Comparison of ENCODE assay signal across 8 mouse cellular contexts in the genomic region with DNA sequence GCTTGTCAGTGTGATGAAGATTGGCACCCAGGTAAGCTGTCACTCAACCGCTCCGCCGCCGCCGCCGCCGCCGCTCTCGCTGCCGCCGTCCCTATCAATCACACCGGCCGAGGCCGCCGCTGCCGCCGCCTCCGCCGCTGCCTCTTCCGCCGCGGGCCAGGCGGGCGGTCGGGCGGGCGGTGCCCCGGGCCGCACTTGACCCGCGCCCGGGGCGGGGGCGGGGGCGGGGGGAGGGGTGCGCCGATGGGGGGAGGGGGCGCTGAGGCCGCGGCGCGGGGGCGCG. TPM values are rescaled to one million over a fixed set of nuclear protein-coding genes. Genes with fewer than 3 reads are reported as not detected.
A peak's percentile ranks its signal among the peaks of the same experiment; 100 is the strongest.
DNase-seq lines count a peak whose midpoint lies in the region; ATAC-seq lines count a peak whose summit lies in the region.

No protein-coding gene starts in this region.

- H3K27ac ChIP-seq in heart, embryonic 10.5 days = peak overlapping the region; percentile 98
- peak overlapping the region; percentile 96 for H3K27ac ChIP-seq in liver, embryonic 12.5 days

- no peaks in the 10 kb centered on the region for H3K27me3 ChIP-seq in heart, embryonic 10.5 days (ENCODE audit: insufficient read depth, poor library complexity, severe bottlenecking)
- H3K27me3 ChIP-seq in liver, embryonic 12.5 days (replicated peaks) = no peaks in the 10 kb centered on the region

- ATAC-seq in liver, embryonic 12.5 days = no peak

- H3K4me3 ChIP-seq in heart, embryonic 10.5 days = peak overlapping the region; percentile 93
- H3K4me3 ChIP-seq in liver, embryonic 12.5 days = peak overlapping the region; percentile 84

- H3K4me1 ChIP-seq in heart, embryonic 10.5 days = peaks cover 39% of the 10 kb centered on the region
- H3K4me1 ChIP-seq in liver, embryonic 12.5 days = peaks cover 48% of the 10 kb centered on the region

- H3K4me2 ChIP-seq in liver, embryonic 12.5 days = peak overlapping the region; percentile 92

- no peak for DNase-seq in heart, embryonic 10.5 days (ENCODE audit: low spot score)
- DNase-seq in heart, postnatal 4 days = no peak
- peak; percentile 87 for DNase-seq in urinary bladder, postnatal 25 days (ENCODE audit: low spot score)
- DNase-seq in urinary bladder, postnatal 4 days (ENCODE audit: low spot score in 2 of 2) = no peak
- DNase-seq in yolk sac, embryonic 10.5 days (ENCODE audit: low spot score) = no peak
- DNase-seq in thymus, postnatal 14 days = no peak
- DNase-seq in adrenal gland, adult 8-10 months = no peak

- peak overlapping the region; percentile 92 for H3K9ac ChIP-seq in liver, embryonic 12.5 days

- no peaks in the 10 kb centered on the region for H3K36me3 ChIP-seq in heart, embryonic 10.5 days
- H3K36me3 ChIP-seq in liver, embryonic 12.5 days = peaks cover 6% of the 10 kb centered on the region; the same call in 1 of the 2 replicates

- no peaks in the 10 kb centered on the region for H3K9me3 ChIP-seq in heart, embryonic 10.5 days
- H3K9me3 ChIP-seq in liver, embryonic 12.5 days (replicated peaks) = no peaks in the 10 kb centered on the region

- 7% methylated on average over 18 of the region's 44 CpGs for WGBS in heart, embryonic 10.5 days
- 0% methylated on average over 36 of the region's 44 CpGs for WGBS in liver, embryonic 12.5 days (ENCODE audit: insufficient replicate concordance)

RNA-seq across cellular contexts. Expression of a gene that starts 0.3 kb away (rescaled TPM):
- polyA plus RNA-seq in heart, embryonic 10.5 days (2016; fragmentation: Nextera tagmentation; extraction: Ambion mirVana) = 20.9 and 21.9 TPM in 2 replicates
- total RNA-seq in heart, postnatal 4 days (2021) = 10 to 100 TPM; 17.0 to 17.9 TPM
- 15.4 and 16.7 TPM in 2 replicates for polyA plus RNA-seq in liver, embryonic 12.5 days (2016; fragmentation: Nextera tagmentation; extraction: Ambion mirVana)
- 10 to 100 TPM; 20.6 to 28.1 (median 24.2) TPM for total RNA-seq in adrenal gland, adult 8-10 months (2022)

RNA-seq across cellular contexts. Expression of a gene that starts 44.9 kb away (rescaled TPM):
- polyA plus RNA-seq in heart, embryonic 10.5 days (2016; fragmentation: Nextera tagmentation; extraction: Ambion mirVana) = 392 and 480 TPM in 2 replicates
- 100 to 1,000 TPM; 873 to 920 TPM for total RNA-seq in heart, postnatal 4 days (2021)
- polyA plus RNA-seq in liver, embryonic 12.5 days (2016; fragmentation: Nextera tagmentation; extraction: Ambion mirVana) = 214 and 215 TPM in 2 replicates
- total RNA-seq in adrenal gland, adult 8-10 months (2022) = 100 to 1,000 TPM; 254 to 452 (median 371) TPM

RNA-seq across cellular contexts. Expression of a gene that starts 45.0 kb away (rescaled TPM):
- polyA plus RNA-seq in heart, embryonic 10.5 days (2016; fragmentation: Nextera tagmentation; extraction: Ambion mirVana) = 38.2 and 49.3 TPM in 2 replicates
- 10 to 100 TPM; 15.9 to 16.4 TPM for total RNA-seq in heart, postnatal 4 days (2021)
- 42.2 and 46.1 TPM in 2 replicates for polyA plus RNA-seq in liver, embryonic 12.5 days (2016; fragmentation: Nextera tagmentation; extraction: Ambion mirVana)
- total RNA-seq in adrenal gland, adult 8-10 months (2022) = 10 to 100 TPM; 21.5 to 30.9 (median 26.1) TPM
